Mouse (Mus musculus): ENCODE measurements around the gene Tmem210.

DNA sequence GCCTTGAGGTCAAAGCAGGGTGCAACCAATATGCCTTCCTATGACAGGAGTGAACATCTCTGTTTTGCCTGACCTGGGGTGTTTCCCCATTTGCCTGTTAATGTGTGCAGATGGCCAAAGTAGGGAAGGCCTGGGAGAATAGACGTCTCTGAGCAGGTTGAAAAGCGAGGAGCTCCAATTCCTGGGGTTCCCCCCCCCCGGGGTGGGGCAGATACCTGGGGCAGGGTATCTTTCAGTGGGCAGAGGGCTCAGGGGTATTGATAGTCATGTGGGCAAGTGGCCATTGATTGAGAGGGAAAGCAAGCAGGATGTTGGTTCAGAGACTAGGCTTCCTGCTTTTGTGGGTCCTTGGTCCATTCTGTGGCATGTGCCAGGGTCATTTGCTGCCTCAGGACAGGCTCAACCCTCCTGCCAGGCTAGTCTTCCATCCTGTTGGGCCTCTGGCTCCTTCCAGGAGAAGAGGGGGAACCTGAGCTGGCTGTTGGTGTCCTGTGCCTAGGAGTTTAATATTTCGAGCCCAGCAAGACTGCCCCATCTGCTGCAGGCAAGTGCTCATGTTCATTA, 20.1 kb upstream of the Tmem210 start:
- TF ChIP-seq ETS1 (conservative IDR thresholded peaks at IDR 0.05; ENCODE audit: low read depth, low read length) (no peak), NRF1 (IDR thresholded peaks at IDR 0.05; ENCODE audit: low read depth, low read length) (no peak), PAX5 (IDR thresholded peaks at IDR 0.05; ENCODE audit: low read length) (no peak), CTCF (conservative IDR thresholded peaks at IDR 0.05 in 1 of 2, IDR thresholded peaks at IDR 0.05 in 1 of 2; ENCODE audit: low read depth in 2 of 2, low read length in 2 of 2) (no peak)
